Mouse (Mus musculus) T-helper 17 cell (primary cell): ENCODE data around the gene Wwtr1.

ENCODE experiments used
- in situ Hi-C, 2 experiments: fragments of 300-600 bp; cut with MboI, MseI; formaldehyde crosslinking; loops; 1 replicate in 1 of 2; 2 replicates in 1 of 2; pipeline ENCODE4 v1.15.1; 2025; ENCODE audit warnings: high pct_unique_total_duplicates in 2 of 2

Gene Wwtr1

DNA sequence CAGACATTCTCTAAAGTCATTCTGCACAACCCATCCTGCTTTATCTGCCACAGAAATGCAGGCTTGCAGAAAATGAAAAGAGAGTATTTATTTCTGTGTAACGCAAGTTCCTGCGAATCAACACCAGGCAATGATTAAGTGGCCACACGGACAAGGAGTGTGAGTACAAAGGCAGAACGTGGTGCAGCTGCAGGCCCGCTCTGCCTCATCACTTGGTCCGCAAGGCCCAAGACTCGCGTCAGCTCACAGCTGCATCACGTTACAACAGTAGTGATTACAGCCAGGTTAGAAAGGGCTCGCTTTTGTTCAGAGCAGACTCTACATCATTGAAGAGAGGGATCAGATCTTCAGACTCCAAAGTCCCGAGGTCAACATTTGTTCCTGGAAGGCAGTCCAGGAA is 117.1 kb downstream of the Wwtr1 start:
- in situ Hi-C loops: no loop called here

DNA sequence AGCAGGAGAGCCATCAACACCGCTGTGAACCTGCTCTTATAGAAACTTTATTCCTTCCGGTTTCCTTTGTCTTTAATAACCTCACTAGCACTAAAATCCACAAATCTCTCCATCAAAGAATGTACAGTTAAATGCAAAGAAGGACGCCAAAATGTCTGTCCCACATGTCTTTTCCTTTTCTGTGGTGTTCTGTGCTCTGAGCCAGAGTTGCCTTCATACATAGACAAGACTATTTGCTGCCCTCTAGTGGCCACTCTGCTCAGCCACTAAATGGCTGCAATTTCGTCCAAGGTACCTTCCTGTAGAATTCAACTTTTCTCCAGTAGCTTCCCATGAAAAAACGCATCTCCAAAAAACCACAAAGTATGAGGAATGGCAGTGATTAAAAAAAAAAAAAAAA is 127.3 kb downstream of the Wwtr1 start:
- in situ Hi-C loops: no loop called here

DNA sequence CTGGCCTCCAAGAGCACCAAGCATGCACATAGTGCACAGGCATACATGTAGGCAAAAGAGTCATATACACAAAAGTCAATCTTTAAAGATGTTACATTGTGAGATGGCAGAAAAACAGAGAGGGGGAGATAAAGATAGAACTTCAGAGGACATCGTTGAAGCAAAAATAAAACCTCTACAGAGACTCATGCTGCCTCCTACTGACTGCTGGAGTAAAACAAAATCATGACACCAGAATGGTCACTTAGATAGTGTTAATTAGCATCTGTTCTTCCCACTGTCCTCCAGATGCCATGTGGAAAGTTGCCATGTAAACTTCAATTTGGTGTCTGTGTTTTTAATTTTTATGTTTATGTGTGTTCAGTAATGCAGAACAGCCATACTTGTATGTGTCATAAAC is 127.8 kb downstream of the Wwtr1 start:
- in situ Hi-C loops: no loop called here

DNA sequence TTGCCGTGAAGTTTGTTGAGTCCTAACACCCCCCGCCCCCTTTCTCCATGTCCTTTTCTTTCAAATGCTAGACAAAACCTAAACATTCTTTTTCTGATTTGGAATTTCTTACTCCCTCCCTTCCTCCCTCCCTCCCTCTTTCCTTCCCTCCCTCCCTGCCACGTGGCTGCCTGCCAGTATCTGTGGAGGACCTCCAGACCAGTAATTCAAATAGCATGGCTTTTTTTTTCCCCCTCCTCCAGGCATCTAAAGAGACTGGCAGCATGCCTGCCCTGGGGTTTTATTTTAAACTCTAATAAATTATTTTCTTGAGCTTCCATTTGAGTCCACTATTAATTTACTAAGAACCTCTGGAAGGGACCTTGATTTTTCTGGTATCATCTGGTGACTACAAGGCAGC is 130.0 kb downstream of the Wwtr1 start:
- in situ Hi-C loops: no loop called here

DNA sequence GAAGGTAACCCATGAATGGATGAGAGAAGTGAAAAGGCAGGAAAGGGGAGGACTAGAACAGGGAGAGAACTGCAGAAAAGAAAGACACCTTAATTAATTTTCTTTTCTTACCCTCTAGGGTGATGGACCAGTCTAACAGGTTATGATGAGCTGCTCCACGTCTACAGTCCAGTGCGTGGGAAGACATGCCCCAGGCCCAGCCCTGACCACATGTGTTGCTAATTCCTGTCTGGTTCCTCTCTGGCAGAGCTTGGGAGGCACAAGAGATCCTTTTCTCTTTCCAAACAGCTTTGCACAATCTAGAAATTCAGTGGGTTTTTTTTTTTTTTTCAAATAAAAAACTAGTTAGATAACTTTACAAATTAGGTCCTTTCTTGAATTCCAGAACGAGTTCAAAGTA is 134.8 kb downstream of the Wwtr1 start:
- in situ Hi-C loops: no loop called here

DNA sequence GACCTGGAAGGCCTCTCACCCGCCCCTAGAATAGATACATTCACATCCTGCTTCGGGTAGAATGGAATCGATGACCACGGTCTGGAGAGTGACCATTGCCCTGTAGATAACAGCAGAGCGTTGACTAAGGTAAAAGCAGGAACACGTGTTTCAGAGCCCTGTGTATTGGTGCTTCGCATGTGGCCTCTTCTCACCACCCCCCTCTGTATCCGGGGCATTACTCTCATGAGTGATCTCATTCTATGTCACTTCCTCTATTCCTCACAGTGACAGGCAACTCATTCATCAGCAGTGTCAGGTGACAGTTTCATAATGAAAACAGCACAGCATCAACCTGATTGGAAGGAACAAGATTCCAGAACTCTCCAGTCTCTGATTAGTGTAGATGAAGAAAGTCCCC is 140.3 kb downstream of the Wwtr1 start:
- in situ Hi-C loops: no loop called here

DNA sequence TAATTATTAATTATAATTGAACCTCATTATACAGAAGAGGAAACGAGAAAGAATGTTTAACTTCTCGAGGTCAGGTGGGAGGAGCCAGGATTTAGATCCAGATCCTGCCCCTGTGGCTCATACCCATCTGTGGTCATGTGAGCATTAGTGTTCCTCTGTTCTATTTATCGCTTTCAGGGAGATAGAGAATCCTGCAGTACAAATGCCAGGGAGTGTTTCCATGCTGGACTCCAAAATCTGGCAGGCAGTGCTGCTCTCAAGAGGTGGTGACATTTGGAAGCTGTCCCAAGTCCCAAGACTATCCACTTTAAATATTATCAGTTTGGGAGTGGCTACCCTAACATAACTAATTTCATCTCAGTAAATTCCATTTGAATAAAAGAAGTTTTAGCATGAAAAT is 144.0 kb downstream of the Wwtr1 start:
- in situ Hi-C loops: no loop called here

DNA sequence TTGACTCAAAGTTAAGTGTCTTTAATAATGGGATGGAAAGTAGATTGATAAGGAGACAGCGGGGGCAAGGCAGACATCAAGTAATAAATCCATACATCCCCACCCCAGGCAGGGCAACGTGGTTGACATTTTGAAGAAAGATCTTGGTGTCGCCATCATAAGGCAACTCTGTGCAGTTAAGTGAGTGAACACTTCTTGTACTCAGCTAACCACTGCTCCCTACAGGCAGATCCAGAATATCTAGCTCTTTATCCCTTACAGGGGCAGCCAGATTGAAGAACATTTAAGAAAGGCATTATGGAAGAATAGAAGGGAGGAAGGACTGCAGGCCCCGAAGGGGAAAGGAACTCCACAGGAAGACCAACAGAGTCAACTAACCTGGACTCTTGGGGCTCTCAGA is 146.2 kb downstream of the Wwtr1 start:
- in situ Hi-C loops: no loop called here

DNA sequence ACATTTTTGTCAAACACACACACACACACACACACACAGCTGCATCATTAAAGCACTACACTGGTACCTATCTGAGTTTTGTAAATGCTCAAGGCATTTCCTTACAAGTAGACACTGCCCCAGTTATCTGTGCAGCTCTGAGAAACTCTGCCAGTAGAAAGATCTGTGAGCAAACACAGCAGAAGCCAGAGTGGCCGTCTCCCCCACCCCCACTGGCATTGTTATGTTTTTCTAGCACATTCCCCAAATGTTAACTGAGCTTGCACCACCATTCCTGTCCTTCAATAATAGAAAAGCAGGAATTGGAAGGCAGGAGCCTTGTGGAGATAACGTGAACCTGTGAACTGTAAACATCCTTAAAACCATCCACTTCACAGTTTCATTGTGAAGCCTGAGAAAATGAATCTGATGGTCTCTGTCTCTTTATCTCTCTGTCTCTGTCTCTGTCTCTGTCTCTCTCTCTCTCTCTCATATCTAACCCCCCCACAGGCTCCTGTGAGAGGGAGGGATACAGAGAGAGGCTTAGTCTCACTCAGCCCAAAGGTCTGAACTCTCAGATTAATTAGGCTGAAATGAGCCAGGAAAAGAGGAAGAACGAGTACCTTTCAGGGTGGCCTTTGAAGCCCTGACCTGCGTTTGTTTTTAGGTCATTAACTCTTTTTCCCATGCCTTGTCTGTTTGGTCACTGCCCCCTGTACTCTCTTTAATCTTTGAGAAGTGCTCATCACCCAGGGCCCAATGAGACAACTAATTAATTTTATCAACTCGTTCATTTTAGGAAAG is 146.8 kb downstream of the Wwtr1 start:
- in situ Hi-C loops: no loop called here

DNA sequence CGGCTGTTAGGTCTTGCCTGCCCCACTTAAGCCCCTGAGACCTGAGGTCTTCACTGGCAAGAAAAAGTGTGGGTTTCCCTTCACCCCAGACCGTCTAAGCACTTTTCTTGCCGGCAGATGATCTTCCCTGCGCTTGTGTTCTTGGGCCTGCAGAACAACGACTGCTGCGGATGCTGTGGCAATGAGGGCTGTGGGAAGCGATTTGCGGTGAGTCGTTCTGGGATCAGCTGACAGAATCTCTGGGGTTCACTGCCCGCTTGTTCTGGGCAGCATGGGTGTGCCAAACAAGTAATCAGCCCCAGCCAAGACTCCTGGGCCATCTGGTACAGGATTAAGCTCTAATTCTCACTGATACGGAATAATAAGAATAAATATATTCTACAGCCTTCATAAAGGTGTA is 149.4 kb downstream of the Wwtr1 start:
- in situ Hi-C loops: no loop called here

DNA sequence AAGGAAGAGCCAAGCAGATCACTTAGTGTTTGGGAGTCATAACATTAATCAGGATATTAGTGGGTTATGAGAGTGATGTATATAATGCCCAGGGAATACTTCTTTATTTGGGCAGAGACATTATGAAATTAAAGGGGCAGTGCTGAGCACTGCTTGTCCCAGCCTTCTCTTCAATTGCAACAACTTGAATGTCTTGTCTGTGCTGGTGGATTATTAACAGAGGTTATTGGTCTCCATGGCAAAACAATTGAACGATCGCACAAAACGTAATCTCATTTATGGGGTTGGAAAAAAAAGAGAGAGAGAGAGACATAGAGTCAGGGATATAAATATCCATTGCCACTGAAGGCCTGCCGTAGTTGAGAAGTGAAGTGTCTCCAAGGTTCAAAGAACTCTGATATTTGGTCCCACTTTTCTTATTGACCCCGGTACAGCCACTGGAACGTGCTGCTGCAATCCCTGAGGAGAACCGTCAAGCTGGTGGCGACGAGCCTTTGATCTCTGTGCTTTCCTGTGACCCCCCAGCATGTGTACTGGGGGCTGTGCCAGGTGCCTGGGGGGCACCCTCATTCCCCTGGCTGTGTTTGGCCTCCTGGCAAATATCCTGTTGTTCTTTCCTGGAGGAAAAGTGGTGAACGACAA is 150.5 kb downstream of the Wwtr1 start, which contains the start of gene Tm4sf4:
Gene Tm4sf4, plus strand, starts transcription at position 226 of the 642 bp plus-strand sequence.
- in situ Hi-C loops: no loop called here

DNA sequence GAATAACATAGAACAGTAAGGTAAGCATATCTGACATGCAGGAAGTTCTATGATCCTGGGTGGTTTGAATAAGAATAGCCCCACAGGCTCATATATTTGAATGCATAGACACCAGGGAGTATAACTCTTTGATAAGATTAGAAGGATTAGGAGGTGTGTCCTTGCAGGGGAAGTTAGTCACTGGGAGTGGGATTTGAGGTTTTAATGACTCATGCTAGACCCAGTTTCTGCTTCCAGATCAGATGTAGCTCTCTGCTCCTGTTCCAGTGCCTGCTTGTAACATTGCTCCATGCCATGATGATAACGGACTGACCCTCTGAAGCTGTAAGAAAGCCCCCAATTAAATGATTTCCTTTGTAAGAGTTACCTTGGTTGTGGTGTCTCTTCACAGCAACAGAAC is 155.1 kb downstream of the Wwtr1 start:
- in situ Hi-C loops: no loop called here

DNA sequence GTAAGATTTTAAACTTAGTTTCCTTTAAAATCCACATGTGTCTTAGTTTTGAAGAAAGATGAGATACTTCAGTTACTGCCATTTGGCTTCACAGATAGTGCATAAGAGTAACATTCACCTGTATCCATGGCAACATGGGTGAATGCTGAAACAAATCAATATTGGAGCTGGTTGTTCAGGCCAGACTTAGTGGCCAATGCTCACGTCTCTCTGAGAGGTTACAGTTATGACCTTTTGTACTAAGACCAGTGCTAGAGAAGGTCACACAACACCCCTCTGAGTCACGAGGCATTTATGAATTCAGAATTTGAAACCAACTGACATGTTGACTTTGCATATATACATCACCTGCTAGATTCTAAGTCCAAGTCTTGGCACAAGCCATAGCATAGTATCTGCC is 155.5 kb downstream of the Wwtr1 start:
- in situ Hi-C loops: no loop called here

DNA sequence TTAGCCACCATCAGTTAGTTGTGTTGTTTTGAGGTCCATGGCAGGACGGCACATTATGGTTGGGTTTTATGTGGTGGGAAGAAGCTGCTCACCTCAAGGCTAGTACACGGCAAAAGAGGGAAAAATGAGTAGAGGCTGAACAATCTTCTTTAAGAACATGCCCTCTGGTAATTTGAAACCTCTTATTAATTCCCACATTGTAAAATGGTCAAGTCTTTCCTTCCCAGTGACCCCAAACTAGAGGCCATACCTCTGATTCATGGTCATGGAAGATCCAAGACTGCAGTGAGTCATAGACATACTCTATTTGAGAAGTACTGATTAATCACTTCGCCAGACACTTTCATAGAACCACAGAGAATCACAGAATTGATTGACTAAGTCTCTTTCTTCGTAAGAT is 164.2 kb downstream of the Wwtr1 start:
- in situ Hi-C loops: no loop called here
